Mouse (Mus musculus) CD4-positive, CD25-positive, alpha-beta regulatory T cell (primary cell): ENCODE measurements around the gene Arl4a. TPM values are rescaled to one million over a fixed set of nuclear protein-coding genes. Genes with fewer than 3 reads are reported as not detected.

Source experiments
- polyA plus RNA-seq: library from polyadenylated mRNA; unstranded; fragments of 100-300 nt; shearing (Covaris generic); gene quantifications from one replicate; pipeline ENCODE4 v1.2.1, GENCODE M21; 2017

Arl4a gene
- 51.0 TPM for polyA plus RNA-seq

GRCm38 (mm10) chr12:40037876-40038463, at the start of gene Arl4a:
TSS of gene Arl4a (minus strand) at chr12:40038025.

Other genes starting within 250 kb of the Arl4a start
- gene Scin, start 96.2 kb upstream of the Arl4a start, polyA plus RNA-seq = 0.71 TPM
- gene Lsmem1, start 161.5 kb upstream of the Arl4a start, polyA plus RNA-seq = not detected
- gene Ifrd1, start 210.5 kb upstream of the Arl4a start, polyA plus RNA-seq = 152 TPM